Mouse (Mus musculus) liver, embryonic 13.5 days (tissue): Measurements from ENCODE around the gene Spata25. TPM values are rescaled to one million over a fixed set of nuclear protein-coding genes. Genes with fewer than 3 reads are reported as not detected.
"Not testable (repeated sequence)": the region's sequence is repeated elsewhere in the genome, so short reads cannot be mapped to it uniquely, and the experiment has no call there.

Experiments used
- ATAC-seq: fragments of 200-750 bp; cut with Nextera tagmentation; 2 replicates; pipeline ENCODE4 v1.8.0; 2017; ENCODE audit warnings: low read depth, mild to moderate bottlenecking, moderate number of reproducible peaks, moderate library complexity
- DNase-seq: peaks from one replicate; pipeline ENCODE4 v3.0.0; 2022
- H3K27ac ChIP-seq: fragments of 300-500 bp; sonication (generic); 2 replicates; pipeline ENCODE4 v1.5.1; 2015; ENCODE audit warnings: moderate library complexity, mild to moderate bottlenecking, inconsistent platforms
- H3K27me3 ChIP-seq: fragments of 300-500 bp; sonication (generic); 2 replicates; pipeline ENCODE4 v1.6.1; 2015; ENCODE audit warnings: mild to moderate bottlenecking, inconsistent platforms
- H3K36me3 ChIP-seq: fragments of 300-500 bp; sonication (generic); 2 replicates; pipeline ENCODE4 v1.6.1; 2015; ENCODE audit warnings: mild to moderate bottlenecking, inconsistent platforms
- H3K4me1 ChIP-seq: fragments of 300-500 bp; sonication (generic); replicated peaks from 2 replicates; pipeline ENCODE4 v1.6.1; 2015; ENCODE audit warnings: inconsistent platforms
- H3K4me2 ChIP-seq: fragments of 300-500 bp; sonication (generic); 2 replicates; pipeline ENCODE4 v1.6.1; 2015; ENCODE audit warnings: inconsistent platforms, mild to moderate bottlenecking, moderate library complexity
- H3K4me3 ChIP-seq: fragments of 300-500 bp; sonication (generic); replicated peaks from 2 replicates; pipeline ENCODE4 v1.5.1; 2015; ENCODE audit warnings: mild to moderate bottlenecking, inconsistent platforms
- H3K9ac ChIP-seq: fragments of 300-500 bp; sonication (generic); 2 replicates; pipeline ENCODE4 v1.6.1; 2015; ENCODE audit warnings: mild to moderate bottlenecking, inconsistent platforms
- H3K9me3 ChIP-seq: fragments of 300-500 bp; sonication (generic); replicated peaks from 2 replicates; pipeline ENCODE4 v1.6.1; 2016; ENCODE audit warnings: inconsistent platforms
- WGBS: fragments of 180-500 bp; shearing (Covaris S2); methylation state at CpG from one replicate; pipeline ENCODE4 v1.1.7; 2015; ENCODE audit not compliant: insufficient replicate concordance; 5-methylcytosine and 5-hydroxymethylcytosine counted together
- polyA plus RNA-seq: library from polyadenylated mRNA; unstranded; fragments of >200 nt; fragmentation: Nextera tagmentation; extraction: Ambion mirVana; gene quantifications from 2 replicates; pipeline ENCODE4 v1.2.1, GENCODE M21; 2015

Spata25 gene
- not detected in 2 replicates for polyA plus RNA-seq

GRCm38 (mm10) chr2:164828437-164828836 is at the start of gene Spata25:
TSS of gene Spata25 (minus strand) at chr2:164828537.
- 68% methylated on average over 6 of the region's 6 CpGs for WGBS
- no peak for ATAC-seq
- no peak within 1 kb of the TSS for H3K4me2 ChIP-seq

GRCm38 (mm10) chr2:164877376-164878215 is 49.3 kb upstream of the Spata25 start:
- 61% methylated on average over 11 of the region's 11 CpGs for WGBS
- Histone ChIP-seq H3K27ac (peak overlapping the region; percentile 97), H3K4me2 (peak overlapping the region; percentile 94)

More at GRCm38 (mm10) chr2:164828437-164828836, at the start of gene Spata25:
- Histone ChIP-seq H3K9me3 (no peaks in the 10 kb centered on the region), H3K27me3 (no peaks in the 10 kb centered on the region), H3K4me3 (no peak within 1 kb of the TSS), H3K9ac (0 out of 2 replicates have a peak within 1 kb of the TSS, but pooled peaks have one; percentile 7), H3K36me3 (peaks cover 33% of the 10 kb centered on the region), H3K4me1 (peaks cover 39% of the 10 kb centered on the region), H3K27ac (0 out of 2 replicates have a peak within 1 kb of the TSS, but pooled peaks have one; percentile 36)
- no peak for DNase-seq

DNA sequence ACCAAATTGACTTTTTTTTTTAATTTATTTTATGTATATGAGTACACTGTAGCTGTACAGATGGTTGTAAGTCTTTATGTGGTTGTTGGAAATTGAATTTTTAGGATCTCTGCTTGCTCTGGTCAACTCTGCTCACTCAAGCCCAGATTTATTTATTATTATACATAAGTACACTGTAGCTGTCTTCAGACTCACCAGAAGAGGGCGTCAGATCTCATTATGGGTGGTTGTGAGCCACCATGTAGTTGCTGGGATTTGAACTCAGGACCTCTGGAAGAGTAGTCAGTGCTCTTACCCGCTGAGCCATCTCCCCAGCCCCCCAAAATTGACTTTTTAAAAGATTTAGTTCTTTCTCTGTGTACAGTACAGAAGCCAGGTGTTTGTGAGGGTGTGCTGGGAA is 47.3 kb upstream of the Spata25 start:
- H3K9ac ChIP-seq, H3K9me3 ChIP-seq, H3K4me2 ChIP-seq, ATAC-seq, H3K4me3 ChIP-seq, H3K27ac ChIP-seq, H3K27me3 ChIP-seq, DNase-seq, H3K36me3 ChIP-seq: not testable (repeated sequence)
- 36% methylated on average over 2 of the region's 2 CpGs for WGBS
- H3K4me1 ChIP-seq, result peaks cover 31% of the 10 kb centered on the region

More at GRCm38 (mm10) chr2:164877376-164878215, 49.3 kb upstream of the Spata25 start:
- H3K36me3 ChIP-seq, ATAC-seq, H3K27me3 ChIP-seq, DNase-seq, H3K9me3 ChIP-seq: not testable (repeated sequence)
- Histone ChIP-seq H3K9ac (peak overlapping the region; percentile 99), H3K4me1 (peaks cover 44% of the 10 kb centered on the region), H3K4me3 (peak overlapping the region; percentile 98)

- no peak overlapping the region for H3K4me2 ChIP-seq
- H3K4me3 ChIP-seq, result no peak overlapping the region
- peaks cover 26% of the 10 kb centered on the region for H3K4me1 ChIP-seq
- no peaks in the 10 kb centered on the region for H3K9me3 ChIP-seq
- WGBS, result 22% methylated on average over 1 of the region's 1 CpGs
- no peak for ATAC-seq
- H3K27me3 ChIP-seq, result no peaks in the 10 kb centered on the region
- peaks cover 3% of the 10 kb centered on the region; the same call in 1 of the 2 replicates for H3K36me3 ChIP-seq
- DNase-seq, result no peak
- no peak overlapping the region for H3K9ac ChIP-seq
- H3K27ac ChIP-seq, result 0 out of 2 replicates have a peak overlapping the region, but pooled peaks have one; percentile 13
Observed at GRCm38 (mm10) chr2:164874239-164874769, 46.0 kb upstream of the Spata25 start.

GRCm38 (mm10) chr2:164873621-164874020 is 45.3 kb upstream of the Spata25 start:
- H3K9me3 ChIP-seq, result no peaks in the 10 kb centered on the region
- peaks cover 3% of the 10 kb centered on the region; the same call in 1 of the 2 replicates for H3K36me3 ChIP-seq
- no peak overlapping the region for H3K4me3 ChIP-seq
- H3K27ac ChIP-seq, result no peak overlapping the region
- H3K4me2 ChIP-seq, result no peak overlapping the region
- no peaks in the 10 kb centered on the region for H3K27me3 ChIP-seq
- 31% methylated on average over 3 of the region's 3 CpGs for WGBS
- H3K9ac ChIP-seq, result no peak overlapping the region
- DNase-seq (no peak), ATAC-seq (no peak)
- H3K4me1 ChIP-seq, result peaks cover 25% of the 10 kb centered on the region

DNA sequence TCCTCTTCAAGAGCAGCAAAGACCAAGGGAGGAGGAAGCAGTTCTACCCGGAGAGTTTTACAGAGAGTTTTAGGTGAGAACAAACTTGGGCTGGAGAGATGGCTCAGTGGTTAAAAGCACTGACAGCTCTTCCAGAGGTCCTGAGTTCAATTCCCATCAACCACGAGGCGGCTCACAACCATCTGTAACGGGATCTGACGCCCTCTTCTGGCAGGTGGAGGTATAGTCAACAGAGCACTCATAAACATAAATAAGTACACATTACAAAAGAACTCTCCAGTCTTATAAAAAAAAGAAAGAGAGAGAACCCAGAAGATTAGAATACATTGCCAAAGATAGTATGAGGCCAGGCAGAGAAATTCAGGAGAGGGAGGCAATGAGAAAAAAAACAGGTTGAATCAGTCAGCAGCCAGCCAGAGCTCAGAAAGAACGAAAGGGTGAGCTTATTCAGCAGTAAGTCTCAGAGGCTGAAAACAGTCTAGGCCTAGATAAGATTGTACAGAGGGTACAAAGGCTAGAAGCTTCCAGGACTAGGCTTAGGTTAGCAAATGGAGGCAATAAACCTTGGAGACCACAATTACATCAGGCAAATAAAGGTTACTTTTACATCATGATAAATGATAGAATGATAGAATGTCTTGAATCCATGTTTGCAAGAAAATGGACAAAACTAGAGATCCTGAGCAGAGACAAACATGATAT is 43.4 kb upstream of the Spata25 start:
- no peak overlapping the region for H3K27ac ChIP-seq
- no peak overlapping the region for H3K9ac ChIP-seq
- peaks cover 3% of the 10 kb centered on the region; the same call in 1 of the 2 replicates for H3K9me3 ChIP-seq
- peaks cover 17% of the 10 kb centered on the region for H3K4me1 ChIP-seq
- H3K27me3 ChIP-seq, result no peaks in the 10 kb centered on the region
- WGBS, result 45% methylated on average over 6 of the region's 6 CpGs
- H3K4me2 ChIP-seq, result no peak overlapping the region
- no peak overlapping the region for H3K4me3 ChIP-seq
- DNase-seq (no peak), ATAC-seq (no peak)
- no peaks in the 10 kb centered on the region for H3K36me3 ChIP-seq

DNA sequence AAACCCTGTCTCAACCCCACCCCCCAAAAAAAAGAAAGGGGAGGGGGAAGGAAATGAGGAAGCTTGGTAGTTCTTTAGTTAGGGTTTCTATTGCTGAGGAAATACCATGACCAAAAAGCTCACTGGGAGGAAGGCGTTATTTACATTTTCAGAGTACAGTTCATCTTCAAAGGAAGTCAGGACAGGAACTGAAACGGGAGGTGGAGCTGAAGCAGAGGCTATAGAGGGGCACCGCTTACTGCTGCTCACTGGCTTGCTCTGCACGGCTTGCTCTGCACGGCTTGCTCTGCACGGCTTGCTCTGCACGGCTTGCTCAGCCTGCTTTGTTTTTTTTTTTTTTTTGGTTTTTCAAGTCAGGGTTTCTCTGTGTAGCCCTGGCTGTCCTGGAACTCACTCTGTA is 40.2 kb upstream of the Spata25 start:
- Histone ChIP-seq H3K27me3 (no peaks in the 10 kb centered on the region), H3K4me2 (no peak overlapping the region), H3K36me3 (no peaks in the 10 kb centered on the region), H3K27ac (no peak overlapping the region), H3K9me3 (peaks cover 3% of the 10 kb centered on the region; the same call in 1 of the 2 replicates), H3K4me3 (no peak overlapping the region), H3K4me1 (peaks cover 16% of the 10 kb centered on the region), H3K9ac (no peak overlapping the region)
- ATAC-seq (no peak), DNase-seq (no peak)
- 33% methylated on average over 7 of the region's 7 CpGs for WGBS

DNA sequence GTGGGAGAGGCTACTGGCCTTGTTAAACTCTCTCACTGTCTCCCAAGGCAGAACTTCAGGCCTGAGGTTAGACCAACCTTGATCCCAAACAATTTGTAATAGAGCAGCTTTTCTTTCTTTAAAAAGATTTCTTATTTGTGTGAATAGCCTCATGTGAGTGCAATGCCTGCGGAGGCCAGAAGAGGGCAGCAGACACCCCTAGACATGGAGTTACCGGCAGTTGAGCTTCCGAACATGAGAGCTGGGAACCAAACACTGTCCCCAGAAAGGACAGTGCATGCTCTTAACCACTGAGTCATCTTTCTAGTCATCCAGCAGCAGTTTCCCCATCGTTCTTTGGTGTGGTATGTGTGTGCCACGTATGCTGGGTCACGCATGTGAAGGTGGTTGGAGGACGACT is 39.2 kb upstream of the Spata25 start:
- Histone ChIP-seq H3K4me3 (no peak overlapping the region), H3K4me2 (no peak overlapping the region), H3K4me1 (peaks cover 16% of the 10 kb centered on the region), H3K9ac (no peak overlapping the region), H3K9me3 (peaks cover 3% of the 10 kb centered on the region; the same call in 1 of the 2 replicates), H3K27ac (peak overlapping the region; percentile 55), H3K36me3 (no peaks in the 10 kb centered on the region), H3K27me3 (no peaks in the 10 kb centered on the region)
- ATAC-seq (no peak), DNase-seq (no peak)
- WGBS, result 85% methylated on average over 7 of the region's 7 CpGs

- H3K4me1 ChIP-seq, result peaks cover 17% of the 10 kb centered on the region
- no peaks in the 10 kb centered on the region for H3K36me3 ChIP-seq
- WGBS, result 45% methylated on average over 16 of the region's 16 CpGs
- DNase-seq (no peak), ATAC-seq (peak; percentile 27; the same call in 1 of the 2 replicates)
- no peak overlapping the region for H3K9ac ChIP-seq
- H3K4me3 ChIP-seq, result no peak overlapping the region
- no peak overlapping the region for H3K4me2 ChIP-seq
- H3K27me3 ChIP-seq, result no peaks in the 10 kb centered on the region
- H3K9me3 ChIP-seq, result peaks cover 3% of the 10 kb centered on the region; the same call in 1 of the 2 replicates
- H3K27ac ChIP-seq, result peak overlapping the region; percentile 55
Observed at GRCm38 (mm10) chr2:164866741-164867551, 38.6 kb upstream of the Spata25 start.

DNA sequence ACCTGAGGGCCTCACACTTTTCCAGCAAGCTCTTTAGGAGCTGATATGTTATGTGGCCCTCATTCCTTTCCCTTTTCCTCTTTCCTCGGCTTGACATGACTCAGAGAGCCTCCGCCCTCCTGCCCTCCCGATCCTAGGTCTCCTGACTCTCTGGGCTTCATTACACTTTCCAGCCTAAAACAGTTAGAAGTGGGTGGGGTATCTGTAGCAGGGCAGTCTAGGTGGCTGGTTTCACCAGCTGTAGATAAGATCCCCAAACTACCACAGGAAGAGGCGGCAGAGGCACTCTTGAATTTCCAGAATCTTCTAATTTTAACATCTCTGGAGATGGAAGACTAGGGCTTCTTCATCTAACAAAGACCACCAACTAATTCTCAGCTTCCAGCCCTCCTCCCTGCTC is 36.3 kb upstream of the Spata25 start:
- H3K9ac ChIP-seq, result no peak overlapping the region
- H3K36me3 ChIP-seq, result no peaks in the 10 kb centered on the region
- H3K4me3 ChIP-seq, result no peak overlapping the region
- ATAC-seq (no peak), DNase-seq (no peak)
- peaks cover 3% of the 10 kb centered on the region; the same call in 1 of the 2 replicates for H3K9me3 ChIP-seq
- H3K4me2 ChIP-seq, result no peak overlapping the region
- H3K27me3 ChIP-seq, result peaks cover 8% of the 10 kb centered on the region
- WGBS, result 30% methylated on average over 4 of the region's 4 CpGs
- peaks cover 28% of the 10 kb centered on the region for H3K4me1 ChIP-seq
- no peak overlapping the region for H3K27ac ChIP-seq
